Mouse (Mus musculus) B cell, adult 2 months (primary cell): Measurements from ENCODE around the gene Rpap1.

Experiments used
- DNase-seq, 2 experiments: peaks; one replicate each; pipeline ENCODE4 v3.0.0; 2022

Gene Rpap1

GRCm38 (mm10) chr2:119798246-119798927 lies 11.1 kb upstream of the Rpap1 start:
- peak; percentile 73 for DNase-seq

DNA sequence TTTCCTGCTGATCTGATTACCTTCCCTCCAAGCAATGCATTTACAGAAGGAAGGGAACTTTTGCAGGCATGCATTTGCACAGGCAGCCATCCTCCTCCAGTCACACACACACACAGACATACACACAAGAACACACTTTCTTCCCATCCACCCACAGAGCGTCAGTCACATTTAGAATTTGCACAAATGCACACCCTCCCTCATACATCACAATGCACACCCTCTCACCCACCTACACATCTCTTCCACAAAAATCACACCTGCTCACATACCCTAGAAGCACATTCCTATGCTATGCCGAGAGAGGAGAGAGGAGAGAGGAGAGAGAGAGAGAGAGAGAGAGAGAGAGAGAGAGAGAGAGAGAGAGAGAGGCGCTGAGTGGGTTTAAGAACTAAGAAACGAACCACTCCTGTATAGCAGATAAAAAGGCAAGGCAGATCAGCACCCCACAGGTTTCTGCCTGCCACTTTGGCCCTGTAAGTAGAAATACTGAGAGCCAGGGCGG lies 10.0 kb upstream of the Rpap1 start, which contains the start of gene Tyro3:
Gene Tyro3, plus strand, starts transcription at position 455 of the 505 bp plus-strand sequence.
- no peak for DNase-seq

DNA sequence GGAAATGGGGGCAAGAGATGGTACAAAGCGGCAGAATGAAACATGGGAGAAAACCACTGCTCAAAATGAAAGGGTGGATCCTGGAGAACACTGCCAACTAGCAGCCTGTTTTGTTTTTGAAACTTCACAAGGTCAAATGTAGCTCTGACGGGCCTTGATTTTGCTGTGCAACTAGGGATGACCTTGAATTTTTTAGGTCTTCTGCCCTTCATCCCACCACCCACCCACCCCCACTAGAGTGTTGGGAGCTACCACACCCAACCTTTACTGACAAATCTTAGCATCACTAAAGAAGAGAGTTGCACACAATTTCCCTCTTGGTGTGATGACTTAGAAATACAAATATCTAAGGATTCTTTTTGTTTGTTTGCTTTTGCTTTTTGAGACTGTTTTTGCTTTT lies 2.7 kb upstream of the Rpap1 start:
- no peak for DNase-seq

DNA sequence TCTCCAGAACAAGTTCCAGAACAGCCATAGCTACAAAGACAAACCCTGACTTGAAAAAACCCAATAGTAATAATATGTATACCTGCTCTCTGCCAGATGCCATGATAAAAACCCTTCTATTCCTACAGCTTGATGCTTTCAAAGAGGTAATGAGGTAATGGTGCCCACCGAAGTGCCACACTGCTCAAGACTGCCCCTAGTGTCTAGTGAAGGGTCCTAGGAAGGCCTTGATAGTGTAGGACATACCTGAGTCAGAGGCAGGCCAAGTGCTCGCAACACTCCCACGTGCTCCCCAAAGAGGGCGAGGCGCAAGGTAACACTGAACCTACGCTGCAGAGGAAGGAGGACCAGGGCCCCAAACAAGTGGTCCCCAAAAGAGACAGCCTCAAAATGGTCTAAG lies 20.1 kb downstream of the Rpap1 start:
- DNase-seq = peak; percentile 39 to 43

DNA sequence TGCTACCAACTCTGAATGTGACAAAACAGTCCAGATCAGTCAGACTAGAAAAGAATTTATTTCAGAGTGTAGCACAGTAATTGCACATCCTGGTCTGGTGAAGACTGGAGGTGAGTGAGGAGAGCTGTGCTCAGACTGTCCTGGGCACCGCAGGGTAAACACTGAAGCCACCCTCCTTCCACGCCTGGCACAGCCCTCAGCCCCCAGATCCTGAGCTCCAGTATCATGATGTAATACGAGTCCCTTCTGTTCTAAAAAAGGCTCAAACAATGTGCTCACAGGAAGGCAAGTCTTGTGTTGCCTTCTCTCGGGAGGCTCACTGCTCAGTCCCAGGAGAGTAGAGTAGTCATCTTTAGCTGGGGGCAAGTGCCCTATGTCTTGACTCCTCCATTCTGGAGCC lies 23.4 kb downstream of the Rpap1 start:
- no peak for DNase-seq

- DNase-seq = peak; percentile 12 to 14
Observed at GRCm38 (mm10) chr2:119762276-119762675, 25.1 kb downstream of the Rpap1 start.

GRCm38 (mm10) chr2:119760251-119760650 lies 27.1 kb downstream of the Rpap1 start, which contains the start of gene Ltk:
Ltk (minus strand) TSS chr2:119760431.
- no peak for DNase-seq

- DNase-seq = peak; percentile 58 to 59
Observed at GRCm38 (mm10) chr2:119758844-119759835, 28.2 kb downstream of the Rpap1 start.

GRCm38 (mm10) chr2:119758101-119758843 lies 29.1 kb downstream of the Rpap1 start:
- peak; percentile 46 to 47 for DNase-seq

DNA sequence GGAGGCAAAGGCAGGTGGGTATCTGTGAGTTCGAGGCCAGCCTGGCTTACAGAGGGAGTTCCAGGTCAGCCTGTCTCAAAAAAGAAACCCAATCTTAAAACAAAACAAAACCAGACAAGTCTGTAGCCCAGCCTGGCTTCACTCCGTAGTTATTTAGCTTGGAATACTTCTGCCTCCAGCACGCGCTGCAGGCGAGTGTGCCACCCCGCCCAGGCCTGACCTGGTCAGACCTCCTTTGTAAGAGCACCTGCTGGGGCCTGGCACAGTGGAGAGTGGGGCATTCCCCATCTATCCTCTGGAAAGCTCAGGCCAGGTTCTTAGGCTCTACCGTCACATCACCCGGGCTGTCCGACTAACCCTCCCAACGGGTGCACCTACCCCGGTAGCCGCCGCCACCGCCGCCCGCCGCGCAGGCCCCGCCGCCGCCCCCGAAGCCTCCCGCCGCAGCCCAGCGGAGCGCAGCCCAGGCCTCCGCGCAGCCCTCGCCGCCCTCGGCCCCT lies 29.7 kb downstream of the Rpap1 start:
- DNase-seq = peak in 1 of 2 experiments; percentile 36

DNA sequence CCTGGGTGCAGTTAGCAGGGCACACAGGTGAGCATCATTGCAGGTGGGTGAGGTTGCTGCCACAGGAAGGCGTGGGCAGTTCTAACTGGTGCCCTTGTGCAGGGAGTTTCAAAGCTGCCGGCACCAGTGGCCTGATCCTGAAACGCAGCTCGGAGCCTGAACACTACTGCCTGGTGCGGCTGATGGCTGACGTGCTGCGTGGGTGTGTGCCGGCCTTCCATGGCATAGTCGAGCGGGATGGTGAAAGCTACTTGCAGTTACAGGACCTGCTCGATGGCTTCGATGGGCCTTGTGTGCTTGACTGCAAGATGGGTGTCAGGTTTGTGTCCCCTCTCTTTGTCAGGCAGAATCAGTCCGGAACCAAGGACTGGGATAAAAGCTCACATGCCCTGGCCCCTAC lies 38.1 kb downstream of the Rpap1 start:
- no peak for DNase-seq

GRCm38 (mm10) chr2:119747554-119747953 lies 39.8 kb downstream of the Rpap1 start:
- DNase-seq = no peak

- DNase-seq = peak; percentile 59 to 62
Observed at GRCm38 (mm10) chr2:119745281-119745680, 42.1 kb downstream of the Rpap1 start.

DNA sequence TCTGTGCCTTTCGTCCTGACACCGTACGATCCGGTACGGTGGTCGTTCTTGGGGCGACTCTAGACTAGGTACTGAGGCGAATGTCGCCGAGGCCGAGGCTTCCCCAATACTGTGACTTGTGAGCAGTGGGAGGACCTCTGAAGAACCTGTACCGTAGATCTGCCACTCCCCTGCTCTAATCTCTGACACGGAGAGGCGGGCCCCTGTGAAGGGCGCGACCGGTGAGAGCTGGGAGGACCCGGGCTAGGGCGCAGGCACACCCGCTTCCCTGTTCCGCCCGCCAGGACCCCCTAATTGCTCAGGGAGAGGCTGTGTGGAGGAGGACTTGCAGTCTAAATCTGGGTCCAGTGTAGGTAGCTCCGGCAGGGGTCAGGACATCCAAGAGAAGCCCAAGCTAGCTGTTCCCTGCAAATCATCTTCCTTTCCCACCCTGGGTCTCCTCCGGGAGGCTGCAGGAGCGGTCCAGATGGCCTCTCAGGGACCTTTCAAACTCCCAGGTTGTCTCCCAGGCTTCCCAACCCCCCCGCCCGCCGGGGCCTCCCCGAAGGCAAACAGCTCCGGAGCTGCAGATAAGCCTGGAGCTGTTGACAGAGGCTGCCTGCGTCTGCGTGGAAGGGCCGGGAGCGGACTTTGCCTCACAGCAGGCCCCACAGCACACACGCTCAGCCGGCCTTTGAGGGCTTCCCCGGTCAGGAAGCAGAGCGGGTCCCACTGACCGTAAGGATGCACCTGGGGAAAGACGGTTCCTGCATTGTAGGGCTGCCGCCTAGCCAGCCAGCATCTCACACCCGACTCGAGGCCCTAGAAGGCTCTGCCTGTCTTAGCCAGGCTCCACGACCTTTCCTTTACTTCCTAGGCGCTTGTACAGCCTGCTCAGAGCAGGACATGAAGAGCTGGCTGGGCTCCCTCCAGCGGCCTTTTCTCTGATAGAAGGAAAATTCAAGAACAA lies 42.9 kb downstream of the Rpap1 start:
- peak; percentile 48 to 49 for DNase-seq

DNA sequence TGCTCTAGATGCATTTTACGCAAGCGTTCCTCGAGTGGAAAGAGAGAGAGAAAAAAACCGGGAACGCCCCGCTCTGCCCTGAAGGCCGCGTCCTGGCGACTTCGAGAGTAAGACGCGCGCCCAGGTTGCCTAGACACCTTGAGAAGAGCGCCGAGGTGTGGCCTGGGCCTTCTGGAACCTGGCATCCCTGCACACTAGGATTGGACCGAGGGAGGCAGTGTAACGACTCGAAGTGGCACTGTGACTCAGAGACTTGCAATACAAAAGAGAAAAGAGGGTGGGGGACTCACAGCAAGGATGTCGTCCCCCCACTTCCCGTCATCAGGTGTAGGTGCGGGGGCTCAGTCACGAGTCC lies 43.6 kb downstream of the Rpap1 start:
- DNase-seq = no peak

GRCm38 (mm10) chr2:119743176-119743807 lies 44.0 kb downstream of the Rpap1 start:
- peak; percentile 10 to 12 for DNase-seq

- DNase-seq = peak; percentile 60 to 67
Observed at GRCm38 (mm10) chr2:119742461-119743175, 44.7 kb downstream of the Rpap1 start.

GRCm38 (mm10) chr2:119741581-119742411 lies 45.5 kb downstream of the Rpap1 start, which contains the start of gene Itpka:
Itpka (plus strand) TSS chr2:119742337.
- peak; percentile 71 to 78 for DNase-seq

GRCm38 (mm10) chr2:119740567-119740966 lies 46.8 kb downstream of the Rpap1 start:
- no peak for DNase-seq
